Mouse (Mus musculus) lung, postnatal 0 days (tissue): ENCODE results near the gene Ces1c.

ENCODE experiments used
- CTCF ChIP-seq: IDR thresholded peaks from 2 replicates; pipeline ENCODE4 v1.5.1; 2016; ENCODE audit warnings: antibody characterized with exemption, mild to moderate bottlenecking
- EP300 ChIP-seq: IDR thresholded peaks from 2 replicates; pipeline ENCODE4 v1.6.1; 2016; ENCODE audit warnings: antibody characterized with exemption, mild to moderate bottlenecking, control low read depth

DNA sequence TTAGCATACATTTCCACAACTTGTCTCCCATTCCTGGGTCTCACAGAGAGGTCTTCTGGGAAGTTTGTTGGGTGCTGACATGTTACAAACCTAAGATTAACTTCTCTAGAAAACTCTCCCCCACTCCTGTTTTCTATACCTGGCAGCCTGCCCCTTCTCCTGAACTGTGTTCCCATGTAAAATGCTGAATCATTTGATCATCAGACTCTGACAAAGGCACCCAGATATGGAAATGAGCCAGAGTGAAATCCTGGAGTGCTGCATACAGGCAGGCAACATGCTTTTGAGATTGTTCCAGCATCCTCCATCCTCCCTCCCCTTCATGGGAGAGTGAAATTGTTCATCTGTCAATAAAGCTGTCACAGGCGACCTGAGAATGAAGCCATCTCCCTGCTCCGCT is 4.6 kb downstream of the Ces1c start:
- TF ChIP-seq CTCF: no peak
- no peak for TF ChIP-seq EP300
